Mouse (Mus musculus) layer of hippocampus, adult 6 months (tissue): ENCODE results near the gene Olfr1209. TPM values are rescaled to one million over a fixed set of nuclear protein-coding genes. Genes with fewer than 3 reads are reported as not detected.

Experiments
- long read RNA-seq, 2 experiments: library from polyadenylated mRNA; unstranded; transcript quantifications; one replicate each; pipeline ENCODE4 v2.0.0; 2019 to 2020
- polyA plus RNA-seq: library from polyadenylated mRNA; unstranded; fragments of <200 nt; fragmentation: Nextera tagmentation; gene quantifications from 2 replicates; pipeline ENCODE4 v1.2.3, GENCODE M21; 2021

Gene Olfr1209
- not detected in 2 replicates for polyA plus RNA-seq
- long read RNA-seq, experiment 1, result 0 reads
- long read RNA-seq, experiment 2, result 0 reads

GRCm38 (mm10) chr2:88915057-88915456, at the start of gene Olfr1209:
Gene Olfr1209 (minus strand): TSS chr2:88915157.

GRCm38 (mm10) chr2:88953669-88954068, 38.7 kb upstream of the Olfr1209 start, which contains the start of gene Olfr1212:
Gene Olfr1212 (plus strand): TSS chr2:88953969.

GRCm38 (mm10) chr2:88938011-88938410, 23.1 kb upstream of the Olfr1209 start, which contains the start of gene Olfr1211:
Gene Olfr1211 (minus strand): TSS chr2:88938111.

GRCm38 (mm10) chr2:88902211-88902610, 12.7 kb downstream of the Olfr1209 start, which contains the start of gene Olfr1208:
Gene Olfr1208 (minus strand): TSS chr2:88902311.

GRCm38 (mm10) chr2:88862931-88863330, 52.0 kb downstream of the Olfr1209 start, which contains the start of gene Olfr1206:
Gene Olfr1206 (plus strand): TSS chr2:88863231.

Other genes with a start within 250 kb of the Olfr1209 start
- gene Olfr1193, start 239.5 kb downstream of the Olfr1209 start, polyA plus RNA-seq, result not detected in 2 replicates
- gene Olfr1195, start 226.0 kb downstream of the Olfr1209 start, polyA plus RNA-seq, result not detected in 2 replicates
- gene Olfr1196, start 210.6 kb downstream of the Olfr1209 start, polyA plus RNA-seq, result not detected in 2 replicates
- gene Olfr1197, start 182.8 kb downstream of the Olfr1209 start, polyA plus RNA-seq, result not detected in 2 replicates
- gene Olfr1198, start 163.8 kb downstream of the Olfr1209 start, polyA plus RNA-seq, result not detected in 2 replicates
- not detected in 2 replicates for gene Olfr1199, start 154.7 kb downstream of the Olfr1209 start, polyA plus RNA-seq
- not detected in 2 replicates for gene Olfr1200, start 144.7 kb downstream of the Olfr1209 start, polyA plus RNA-seq
- not detected in 2 replicates for gene Olfr1201, start 122.1 kb downstream of the Olfr1209 start, polyA plus RNA-seq
- not detected in 2 replicates for gene Olfr1202, start 100.7 kb downstream of the Olfr1209 start, polyA plus RNA-seq
- gene Olfr1205, start 85.4 kb downstream of the Olfr1209 start, polyA plus RNA-seq, result not detected in 2 replicates
- not detected in 2 replicates for gene Olfr1204, start 65.9 kb downstream of the Olfr1209 start, polyA plus RNA-seq
- not detected in 2 replicates for gene Olfr1206, start 51.9 kb downstream of the Olfr1209 start, polyA plus RNA-seq
- not detected in 2 replicates for gene Olfr1208, start 12.8 kb downstream of the Olfr1209 start, polyA plus RNA-seq
- gene Olfr1211, start 23.0 kb upstream of the Olfr1209 start, polyA plus RNA-seq, result not detected in 2 replicates
- not detected in 2 replicates for gene Olfr1212, start 38.8 kb upstream of the Olfr1209 start, polyA plus RNA-seq
- not detected in 2 replicates for gene Gm13762, start 65.1 kb upstream of the Olfr1209 start, polyA plus RNA-seq
- not detected in 2 replicates for gene Olfr1214, start 77.5 kb upstream of the Olfr1209 start, polyA plus RNA-seq
- not detected in 2 replicates for gene Olfr1215, start 91.8 kb upstream of the Olfr1209 start, polyA plus RNA-seq
- gene Olfr1216, start 103.2 kb upstream of the Olfr1209 start, polyA plus RNA-seq, result not detected in 2 replicates
- not detected in 2 replicates for gene Olfr1217, start 116.9 kb upstream of the Olfr1209 start, polyA plus RNA-seq
- not detected in 2 replicates for gene Olfr1218, start 146.0 kb upstream of the Olfr1209 start, polyA plus RNA-seq
- not detected in 2 replicates for gene Olfr1219, start 168.4 kb upstream of the Olfr1209 start, polyA plus RNA-seq
- gene Olfr1220, start 191.7 kb upstream of the Olfr1209 start, polyA plus RNA-seq, result not detected in 2 replicates
- not detected in 2 replicates for gene Olfr1221, start 202.1 kb upstream of the Olfr1209 start, polyA plus RNA-seq
- gene Olfr1222, start 217.9 kb upstream of the Olfr1209 start, polyA plus RNA-seq, result not detected in 2 replicates
- gene Olfr1223, start 236.4 kb upstream of the Olfr1209 start, polyA plus RNA-seq, result not detected in 2 replicates
- gene Olfr1224-ps1, start 248.9 kb upstream of the Olfr1209 start, polyA plus RNA-seq, result not detected in 2 replicates